11 mouse cellular contexts compared by ENCODE assay signal in the genomic region with DNA sequence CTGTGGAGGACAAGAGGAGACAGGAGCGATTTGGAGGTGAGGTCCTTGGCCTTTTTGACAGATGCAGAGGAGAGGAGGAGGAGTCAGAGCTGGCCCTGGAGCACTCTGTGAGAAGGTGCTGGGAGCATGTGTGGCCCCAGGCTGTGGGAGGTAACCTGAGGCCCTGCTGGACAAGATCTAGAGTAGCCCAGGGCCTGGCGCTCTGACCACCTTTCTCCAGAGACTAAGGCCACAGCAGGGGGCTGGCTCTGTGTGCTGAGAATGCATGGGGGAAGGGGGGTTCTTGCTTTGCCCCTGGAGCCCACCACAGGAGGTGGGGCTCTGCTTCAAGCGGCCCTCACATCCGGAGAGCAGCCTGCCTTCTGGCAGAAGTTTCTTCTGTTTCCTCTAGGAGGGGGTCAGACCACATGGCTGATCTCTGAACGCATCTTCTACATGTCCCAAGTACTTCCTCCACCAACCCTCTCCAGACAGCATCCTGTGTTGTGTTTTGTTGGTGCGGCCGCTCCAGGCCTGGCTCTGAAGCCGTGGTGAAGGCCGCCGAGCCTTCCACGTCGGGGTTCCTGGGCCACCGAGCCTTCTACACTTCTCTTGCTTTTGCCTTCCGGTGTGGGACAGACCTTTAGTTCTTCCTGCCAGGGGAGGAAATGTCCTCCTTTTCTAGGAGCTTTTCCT. TPM values are rescaled to one million over a fixed set of nuclear protein-coding genes. Genes with fewer than 3 reads are reported as not detected.
DNase-seq lines count a peak whose midpoint lies in the region; ATAC-seq and TF ChIP-seq lines count a peak whose summit lies in the region.
"Had no signal": no experiment of that assay in that cellular context is flagged by ENCODE, and none has a peak within 500 bp of the region (broad histone marks: within the 10 kb centered on the region; RNA-seq: fewer than 3 reads in every experiment).

No protein-coding gene starts in this region.

- in situ Hi-C loops in CH12.LX (cut with MboI; ENCODE audit: low pct_ligation_motif_present, low pct_unique_long_range_greater_than_20kb, low sequenced_read_pairs): no loop called here

- 69% methylated on average over 14 of the region's 14 CpGs for WGBS in hindbrain, embryonic 10.5 days
- 69% methylated on average over 14 of the region's 14 CpGs for WGBS in hindbrain, embryonic 12.5 days

- no peaks in the 10 kb centered on the region for H3K36me3 ChIP-seq in hindbrain, embryonic 10.5 days
- no peaks in the 10 kb centered on the region for H3K36me3 ChIP-seq in hindbrain, embryonic 12.5 days
- H3K36me3 ChIP-seq in CH12.LX (replicated peaks in 1 of 2; ENCODE audit: control insufficient read depth in 1 of 2, insufficient read depth in 1 of 2, low read length in 1 of 2): peaks cover 4 to 17% of the 10 kb centered on the region in 2 experiments

- no peaks in the 10 kb centered on the region for H3K27me3 ChIP-seq in hindbrain, embryonic 10.5 days (ENCODE audit: insufficient read depth, poor library complexity, severe bottlenecking)
- no peaks in the 10 kb centered on the region for H3K27me3 ChIP-seq in hindbrain, embryonic 12.5 days
- no peaks in the 10 kb centered on the region for H3K27me3 ChIP-seq in CH12.LX (replicated peaks)

- H3K79me2 ChIP-seq in CH12.LX (replicated peaks; ENCODE audit: control insufficient read depth, extremely low read depth, insufficient read depth, poor library complexity, severe bottlenecking): no peaks in the 10 kb centered on the region

- no peak overlapping the region for H3K9ac ChIP-seq in hindbrain, embryonic 12.5 days
- H3K9ac ChIP-seq in CH12.LX (ENCODE audit: insufficient read depth, low read depth): no peak overlapping the region
- H3K9ac ChIP-seq: lung, embryonic 14.5 days had no signal

- DNase-seq in hindbrain, embryonic 10.5 days (ENCODE audit: low spot score): no peak
- DNase-seq in CH12.LX (ENCODE audit: extremely low read depth): no peak
- DNase-seq in heart, postnatal 4 days: no peak
- no peak for DNase-seq in adrenal gland, adult 2 months
- DNase-seq: gastrocnemius, postnatal 36 days; lung, embryonic 14.5 days had no signal

- H3K4me3 ChIP-seq in hindbrain, embryonic 10.5 days: no peak overlapping the region
- no peak overlapping the region for H3K4me3 ChIP-seq in hindbrain, embryonic 12.5 days
- H3K4me3 ChIP-seq in CH12.LX (replicated peaks in 1 of 3; ENCODE audit: low read depth in 2 of 3, low read length in 2 of 3, poor library complexity in 1 of 3): peak overlapping the region in 1 of 3 experiments; percentile 26
- H3K4me3 ChIP-seq: erythroblast, embryonic 14.5 days had no signal

- H3K27ac ChIP-seq in hindbrain, embryonic 10.5 days: peak overlapping the region; percentile 53; the same call in 1 of the 2 replicates
- H3K27ac ChIP-seq in hindbrain, embryonic 12.5 days: no peak overlapping the region
- peak overlapping the region; percentile 10; the same call in 1 of the 2 replicates for H3K27ac ChIP-seq in CH12.LX (ENCODE audit: insufficient read depth, low read depth)

- dilution Hi-C loops in CH12.LX (cut with MboI; ENCODE audit: extremely low pct_ligation_motif_present, extremely low pct_unique_long_range_greater_than_20kb, low sequenced_read_pairs): no loop called here

- no peak overlapping the region for H3K4me2 ChIP-seq in hindbrain, embryonic 12.5 days (replicated peaks)
- H3K4me2 ChIP-seq in CH12.LX (ENCODE audit: insufficient read depth, low read depth, poor library complexity, severe bottlenecking): no peak overlapping the region
- H3K4me2 ChIP-seq: lung, embryonic 14.5 days had no signal

- no peak for TF ChIP-seq CTCF in CH12.LX (conservative IDR thresholded peaks at IDR 0.05 in 1 of 2, IDR thresholded peaks at IDR 0.05 in 1 of 2; ENCODE audit: low read depth in 2 of 2, low read length in 2 of 2)

- no peak for ATAC-seq in hindbrain, embryonic 12.5 days (ENCODE audit: low FRiP score)
- peak; percentile 25 to 27; a peak in 3 of 4 replicates for ATAC-seq in hematopoietic stem cell, adult 5-6 weeks (replicated peaks in 1 of 2; ENCODE audit: insufficient read depth in 1 of 2, low FRiP score in 2 of 2, low TSS enrichment in 1 of 2, low read depth in 1 of 2, poor library complexity in 2 of 2, severe bottlenecking in 2 of 2)
- ATAC-seq in neutrophil, adult 5-6 weeks (ENCODE audit: extremely low read depth, insufficient number of reproducible peaks, low FRiP score, poor library complexity, severe bottlenecking): peak; percentile 18; the same call in 1 of the 2 replicates
- ATAC-seq in erythroblast, adult 5-6 weeks (replicated peaks; ENCODE audit: low FRiP score, poor library complexity, severe bottlenecking): no peak

- no peaks in the 10 kb centered on the region for H3K9me3 ChIP-seq in hindbrain, embryonic 10.5 days
- no peaks in the 10 kb centered on the region for H3K9me3 ChIP-seq in hindbrain, embryonic 12.5 days (replicated peaks)
- no peaks in the 10 kb centered on the region for H3K9me3 ChIP-seq in CH12.LX (replicated peaks; ENCODE audit: low read length)

- H3K4me1 ChIP-seq in hindbrain, embryonic 10.5 days (replicated peaks): peaks cover 52% of the 10 kb centered on the region
- no peaks in the 10 kb centered on the region for H3K4me1 ChIP-seq in hindbrain, embryonic 12.5 days
- peaks cover 52 to 97% of the 10 kb centered on the region in 2 experiments for H3K4me1 ChIP-seq in CH12.LX (ENCODE audit: control insufficient read depth in 1 of 2, insufficient read depth in 2 of 2)

- TF ChIP-seq RAD21 in CH12.LX (IDR thresholded peaks at IDR 0.05; ENCODE audit: low read depth, low read length): no peak

- no peak for TF ChIP-seq POLR2A in CH12.LX (IDR thresholded peaks at IDR 0.05; ENCODE audit: low read depth, low read length)

- no peak for TF ChIP-seq EP300 in CH12.LX (IDR thresholded peaks at IDR 0.05; ENCODE audit: low read length)

TF ChIP-seq in CH12.LX, 34 proteins besides CTCF, POLR2A, EP300 and RAD21 (continues in another document):
- TF ChIP-seq KAT2A (IDR thresholded peaks at IDR 0.05; ENCODE audit: insufficient replicate concordance, low read length) (no peak), HCFC1 (IDR thresholded peaks at IDR 0.05; ENCODE audit: low read depth, low read length) (no peak), USF2 (conservative IDR thresholded peaks at IDR 0.05; ENCODE audit: low read depth, low read length) (no peak)

RNA-seq across cellular contexts. Expression of a gene that starts 10.3 kb away (rescaled TPM):
- polyA plus RNA-seq in hindbrain, embryonic 10.5 days (2016; fragmentation: Nextera tagmentation; extraction: Ambion mirVana): 333 and 386 TPM in 2 replicates
- polyA plus RNA-seq in hindbrain, embryonic 12.5 days (2016; fragmentation: Nextera tagmentation; extraction: Ambion mirVana): 333 and 369 TPM in 2 replicates
- total RNA-seq in CH12.LX (2012; rRNA removed): 151 and 153 TPM in 2 replicates
- 104 and 128 TPM in 2 replicates for total RNA-seq in CH12.LX (2014; rRNA removed)
- polyA plus RNA-seq in CH12.LX (2012; ENCODE audit: insufficient read length, low read depth): 289 and 362 TPM in 2 replicates
- 118 and 287 TPM in 2 replicates for total RNA-seq in hematopoietic stem cell, adult 5-6 weeks (2017)
- 471 and 477 TPM in 2 replicates for total RNA-seq in neutrophil, adult 5-6 weeks (2017)
- 231 and 242 TPM in 2 replicates for total RNA-seq in erythroblast, adult 5-6 weeks (2015; ENCODE audit: low replicate concordance)
- 56.2 and 119 TPM in 2 replicates for total RNA-seq in erythroblast, adult 5-6 weeks (2017; ENCODE audit: low replicate concordance)
- total RNA-seq in heart, postnatal 4 days (2021): 10 to 100 TPM; 70.4 to 72.6 TPM
- 100 to 1,000 TPM in 1 of 2 experiments, 10 to 100 TPM in 1; 99.6 to 109 TPM for total RNA-seq in adrenal gland, adult 2 months (2021)
- 380 and 502 TPM in 2 replicates for polyA plus RNA-seq in adrenal gland, adult 2 months (2012; rRNA removed)

RNA-seq across cellular contexts. Expression of a gene that starts 15.9 kb away (rescaled TPM):
- 7.6 and 11.2 TPM in 2 replicates for polyA plus RNA-seq in hindbrain, embryonic 10.5 days (2016; fragmentation: Nextera tagmentation; extraction: Ambion mirVana)
- polyA plus RNA-seq in hindbrain, embryonic 12.5 days (2016; fragmentation: Nextera tagmentation; extraction: Ambion mirVana): 11.6 and 13.4 TPM in 2 replicates
- total RNA-seq in CH12.LX (2012; rRNA removed) (12.3 and 18.8 TPM in 2 replicates), CH12.LX (2014; rRNA removed) (6.0 and 6.6 TPM in 2 replicates)
- 35.9 and 38.8 TPM in 2 replicates for polyA plus RNA-seq in CH12.LX (2012; ENCODE audit: insufficient read length, low read depth)
- 4.2 and 6.3 TPM in 2 replicates for total RNA-seq in hematopoietic stem cell, adult 5-6 weeks (2017)
- total RNA-seq in neutrophil, adult 5-6 weeks (2017): 15.0 and 22.1 TPM in 2 replicates
- 0.84 TPM in 1 of 2 replicates, not detected in the other for total RNA-seq in erythroblast, adult 5-6 weeks (2015; ENCODE audit: low replicate concordance)
- total RNA-seq in erythroblast, adult 5-6 weeks (2017; ENCODE audit: low replicate concordance): 2.4 TPM in 1 of 2 replicates, not detected in the other
- 1 to 10 TPM; 1.2 to 2.0 TPM for total RNA-seq in heart, postnatal 4 days (2021)
- total RNA-seq in adrenal gland, adult 2 months (2021): 1 to 10 TPM; 5.4 to 6.7 TPM
- 7.5 and 10.1 TPM in 2 replicates for polyA plus RNA-seq in adrenal gland, adult 2 months (2012; rRNA removed)

RNA-seq across cellular contexts. Expression of a gene that starts 23.4 kb away (rescaled TPM):
- polyA plus RNA-seq in hindbrain, embryonic 10.5 days (2016; fragmentation: Nextera tagmentation; extraction: Ambion mirVana): 5.3 and 5.5 TPM in 2 replicates
- polyA plus RNA-seq in hindbrain, embryonic 12.5 days (2016; fragmentation: Nextera tagmentation; extraction: Ambion mirVana): 4.8 and 5.0 TPM in 2 replicates
- total RNA-seq in CH12.LX (2012; rRNA removed) (2,306 and 3,109 TPM in 2 replicates), CH12.LX (2014; rRNA removed) (4,323 and 5,448 TPM in 2 replicates)
- 1,849 and 1,886 TPM in 2 replicates for polyA plus RNA-seq in CH12.LX (2012; ENCODE audit: insufficient read length, low read depth)
- 342 and 372 TPM in 2 replicates for total RNA-seq in hematopoietic stem cell, adult 5-6 weeks (2017)
- total RNA-seq in neutrophil, adult 5-6 weeks (2017): 2,308 and 2,325 TPM in 2 replicates
- total RNA-seq in erythroblast, adult 5-6 weeks (2015; ENCODE audit: low replicate concordance): 324 and 347 TPM in 2 replicates
- 146 and 324 TPM in 2 replicates for total RNA-seq in erythroblast, adult 5-6 weeks (2017; ENCODE audit: low replicate concordance)
- total RNA-seq in heart, postnatal 4 days (2021): 1 to 10 TPM; 4.3 to 5.6 TPM
- 10 to 100 TPM; 17.0 to 23.2 TPM for total RNA-seq in adrenal gland, adult 2 months (2021)
- polyA plus RNA-seq in adrenal gland, adult 2 months (2012; rRNA removed): 9.5 and 9.7 TPM in 2 replicates

RNA-seq across cellular contexts. Expression of a gene that starts 57.6 kb away (rescaled TPM):
- polyA plus RNA-seq in hindbrain, embryonic 10.5 days (2016; fragmentation: Nextera tagmentation; extraction: Ambion mirVana): 1.6 and 2.9 TPM in 2 replicates
- polyA plus RNA-seq in hindbrain, embryonic 12.5 days (2016; fragmentation: Nextera tagmentation; extraction: Ambion mirVana): 2.3 and 2.5 TPM in 2 replicates
- total RNA-seq in CH12.LX (2012; rRNA removed) (9.2 and 10.6 TPM in 2 replicates), CH12.LX (2014; rRNA removed) (3.0 and 3.6 TPM in 2 replicates)
- 15.6 and 15.9 TPM in 2 replicates for polyA plus RNA-seq in CH12.LX (2012; ENCODE audit: insufficient read length, low read depth)
- total RNA-seq in hematopoietic stem cell, adult 5-6 weeks (2017): 0.79 and 2.4 TPM in 2 replicates
- 4.2 and 7.4 TPM in 2 replicates for total RNA-seq in neutrophil, adult 5-6 weeks (2017)
- total RNA-seq in erythroblast, adult 5-6 weeks (2015; ENCODE audit: low replicate concordance): not detected in 2 replicates
- not detected in 2 replicates for total RNA-seq in erythroblast, adult 5-6 weeks (2017; ENCODE audit: low replicate concordance)
- total RNA-seq in heart, postnatal 4 days (2021): not detected
- under 1 TPM; 0.14 to 0.46 TPM for total RNA-seq in adrenal gland, adult 2 months (2021)
- polyA plus RNA-seq in adrenal gland, adult 2 months (2012; rRNA removed): 0.12 and 0.21 TPM in 2 replicates
- total RNA-seq: gastrocnemius, postnatal 36 days had no signal
- polyA plus RNA-seq: erythroblast, embryonic 14.5 days had no signal

Comparison
In these comparisons a context has a peak if more than half of its experiments do, and no peak if none do; other contexts are left out.
1. ATAC-seq: peak in hematopoietic stem cell, adult 5-6 weeks (2 of 2) and neutrophil, adult 5-6 weeks (single experiment); none in hindbrain, embryonic 12.5 days (single experiment) and erythroblast, adult 5-6 weeks (single experiment).
2. RNA of a gene that starts 23.4 kb away (total RNA-seq): 2,306 to 5,448 TPM in CH12.LX, 2,308 to 2,325 TPM in neutrophil, adult 5-6 weeks, 146 to 347 TPM in erythroblast, adult 5-6 weeks and 342 to 372 TPM in hematopoietic stem cell, adult 5-6 weeks; 17.0 to 23.2 TPM in adrenal gland, adult 2 months and 4.3 to 5.6 TPM in heart, postnatal 4 days; every median in the first group is over 4 times any median in the second.